Mouse (Mus musculus) spleen, adult 2 months (tissue): ENCODE data around the gene Dennd4a. TPM values are rescaled to one million over a fixed set of nuclear protein-coding genes. Genes with fewer than 3 reads are reported as not detected.
A peak's percentile ranks its signal among the peaks of the same experiment; 100 is the strongest.
"Not testable (repeated sequence)": the region's sequence is repeated elsewhere in the genome, so short reads cannot be mapped to it uniquely, and the experiment has no call there.

ENCODE experiments used
- DNase-seq, 2 experiments: peaks; one replicate each; pipeline versions ENCODE4 v3.0.0 to v3.0.0-alpha.2; 2012 to 2021; ENCODE audit warnings: low spot score in 2 of 2, low read depth in 1 of 2
- H3K27ac ChIP-seq: fragments of 200-500 bp; 2 replicates; pipeline ENCODE4 v1.5.1; 2012; ENCODE audit warnings: low read length, inconsistent platforms; ENCODE audit not compliant: insufficient read depth
- H3K27me3 ChIP-seq: fragments of 200-500 bp; 2 replicates; pipeline ENCODE4 v1.6.1; 2012; ENCODE audit warnings: mild to moderate bottlenecking, moderate library complexity, low read length, inconsistent platforms; ENCODE audit not compliant: control insufficient read depth, insufficient read depth
- H3K36me3 ChIP-seq: fragments of 200-500 bp; 2 replicates; pipeline ENCODE4 v1.6.1; 2012; ENCODE audit warnings: mild to moderate bottlenecking, low read length, inconsistent platforms; ENCODE audit not compliant: control insufficient read depth, insufficient read depth
- H3K4me1 ChIP-seq: fragments of 200-500 bp; 2 replicates; pipeline ENCODE4 v1.6.1; 2011; ENCODE audit warnings: inconsistent platforms; ENCODE audit not compliant: control insufficient read depth, insufficient read depth, insufficient read length
- H3K4me3 ChIP-seq: fragments of 200-500 bp; 2 replicates; pipeline ENCODE4 v1.5.1; 2011; ENCODE audit warnings: mild to moderate bottlenecking, inconsistent platforms; ENCODE audit not compliant: insufficient read depth, insufficient read length; ENCODE audit errors: extremely low read depth
- CTCF ChIP-seq: fragments of 200-500 bp; IDR thresholded peaks from 2 replicates; pipeline ENCODE4 v1.5.1; 2011; ENCODE audit warnings: mild to moderate bottlenecking, inconsistent platforms; ENCODE audit not compliant: insufficient read depth, insufficient read length, insufficient replicate concordance; ENCODE audit errors: extremely low read depth
- POLR2A ChIP-seq: fragments of 200-500 bp; IDR thresholded peaks from 2 replicates; pipeline ENCODE4 v1.6.1; 2011; ENCODE audit warnings: low read depth, low read length, inconsistent platforms
- WGBS: fragments of 180-500 bp; shearing (Covaris S2); methylation state at CpG from one replicate; pipeline ENCODE4 v1.1.7; 2018; 5-methylcytosine and 5-hydroxymethylcytosine counted together
- polyA plus RNA-seq: library from polyadenylated mRNA; depleted of rRNA; stranded (reverse); fragments of >200 nt; gene quantifications from 2 replicates; pipeline ENCODE4 v1.2.3, GENCODE M21; 2012

Dennd4a gene
- polyA plus RNA-seq, 1 experiment = 25.9 TPM

- Histone ChIP-seq H3K27me3 (no peaks in the 10 kb centered on the region), H3K4me3 (peak overlapping the region; percentile 74), H3K27ac (peak overlapping the region; percentile 85), H3K4me1 (peaks cover 7% of the 10 kb centered on the region; the same call in 1 of the 2 replicates), H3K36me3 (no peaks in the 10 kb centered on the region; the same call in 1 of the 2 replicates)
- no peak for DNase-seq
- 1% methylated on average over 59 of the region's 59 CpGs for WGBS
- TF ChIP-seq POLR2A (no peak), CTCF (peak; percentile 9; the same call in 1 of the 2 replicates)
These were observed 666 bp downstream of the Dennd4a start for GRCm38 (mm10) chr9:64811538-64812474.

DNA sequence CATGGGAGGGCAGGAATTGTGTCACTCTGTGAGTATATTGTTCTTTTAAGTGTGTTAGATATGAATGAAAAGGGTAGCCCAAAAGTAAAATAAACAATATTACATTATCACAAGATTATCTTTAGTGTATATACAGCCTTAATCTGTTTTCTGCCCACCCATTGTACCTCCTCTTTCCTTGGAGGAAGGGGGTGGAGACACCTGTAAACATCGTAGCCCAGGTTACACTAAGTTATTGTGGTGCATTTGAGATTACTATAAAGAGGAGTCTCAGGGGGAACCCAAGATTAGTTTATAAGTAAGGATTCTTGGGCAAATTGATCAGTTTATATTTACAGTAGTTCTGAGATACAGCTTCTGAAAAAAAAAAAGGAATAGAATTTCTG lies 1.3 kb downstream of the Dennd4a start:
- 12% methylated on average over 1 of the region's 1 CpGs for WGBS
- peak overlapping the region; percentile 53; the same call in 1 of the 2 replicates for H3K27ac ChIP-seq
- TF ChIP-seq POLR2A (no peak), CTCF (no peak)

DNA sequence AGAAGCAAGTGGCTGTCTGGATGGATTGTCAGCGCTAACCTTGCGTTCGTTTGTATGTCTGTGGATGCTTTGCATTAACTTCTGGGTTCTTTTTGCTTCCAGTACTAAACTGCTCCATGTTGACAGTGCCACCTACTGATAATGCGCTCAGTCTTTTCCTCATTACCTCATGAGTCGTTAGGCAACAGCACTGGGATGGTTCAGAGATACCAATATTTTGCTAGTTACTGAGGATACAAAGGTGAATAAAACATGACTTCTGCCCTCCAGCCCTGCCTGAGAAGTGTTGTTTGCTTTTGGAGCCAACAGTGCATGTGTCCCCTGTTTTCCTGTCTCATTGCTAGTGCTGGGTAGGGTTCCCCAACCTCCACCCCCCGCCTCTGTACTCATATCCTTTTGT lies 3.1 kb downstream of the Dennd4a start:
- TF ChIP-seq CTCF (no peak), POLR2A (no peak)
- Histone ChIP-seq H3K27ac (no peak overlapping the region), H3K27me3 (no peaks in the 10 kb centered on the region), H3K4me1 (peaks cover 7% of the 10 kb centered on the region), H3K4me3 (no peak overlapping the region), H3K36me3 (no peaks in the 10 kb centered on the region; the same call in 1 of the 2 replicates)
- 86% methylated on average over 6 of the region's 6 CpGs for WGBS
- no peak for DNase-seq

More for the DNA sequence above, 1.3 kb downstream of the Dennd4a start:
- Histone ChIP-seq H3K27me3 (no peaks in the 10 kb centered on the region), H3K4me1 (peaks cover 7% of the 10 kb centered on the region; the same call in 1 of the 2 replicates), H3K4me3 (peak overlapping the region; percentile 74), H3K36me3 (no peaks in the 10 kb centered on the region; the same call in 1 of the 2 replicates)
- no peak for DNase-seq

DNA sequence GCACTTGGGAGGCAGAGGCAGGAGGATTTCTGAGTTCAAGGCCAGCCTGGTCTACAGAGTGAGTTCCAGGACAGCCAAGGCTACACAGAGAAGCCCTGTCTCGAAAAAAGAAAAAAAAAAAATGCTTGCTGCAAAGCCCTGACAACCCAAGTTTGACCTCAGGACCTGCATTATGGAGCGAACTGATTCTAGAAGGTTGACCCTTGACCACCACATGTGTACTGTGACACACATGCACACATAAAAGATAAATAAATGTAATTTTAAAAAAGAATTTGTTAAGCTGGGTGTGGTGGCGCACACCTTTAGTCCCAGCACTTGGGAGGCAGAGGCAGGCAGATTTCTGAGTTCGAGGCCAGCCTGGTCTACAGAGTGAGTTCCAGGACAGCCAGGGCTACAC lies 8.5 kb downstream of the Dennd4a start:
- not testable (repeated sequence) for H3K36me3 ChIP-seq, H3K27me3 ChIP-seq, DNase-seq, H3K27ac ChIP-seq, H3K4me3 ChIP-seq
- H3K4me1 ChIP-seq = peaks cover 16% of the 10 kb centered on the region
- 92% methylated on average over 4 of the region's 4 CpGs for WGBS

DNA sequence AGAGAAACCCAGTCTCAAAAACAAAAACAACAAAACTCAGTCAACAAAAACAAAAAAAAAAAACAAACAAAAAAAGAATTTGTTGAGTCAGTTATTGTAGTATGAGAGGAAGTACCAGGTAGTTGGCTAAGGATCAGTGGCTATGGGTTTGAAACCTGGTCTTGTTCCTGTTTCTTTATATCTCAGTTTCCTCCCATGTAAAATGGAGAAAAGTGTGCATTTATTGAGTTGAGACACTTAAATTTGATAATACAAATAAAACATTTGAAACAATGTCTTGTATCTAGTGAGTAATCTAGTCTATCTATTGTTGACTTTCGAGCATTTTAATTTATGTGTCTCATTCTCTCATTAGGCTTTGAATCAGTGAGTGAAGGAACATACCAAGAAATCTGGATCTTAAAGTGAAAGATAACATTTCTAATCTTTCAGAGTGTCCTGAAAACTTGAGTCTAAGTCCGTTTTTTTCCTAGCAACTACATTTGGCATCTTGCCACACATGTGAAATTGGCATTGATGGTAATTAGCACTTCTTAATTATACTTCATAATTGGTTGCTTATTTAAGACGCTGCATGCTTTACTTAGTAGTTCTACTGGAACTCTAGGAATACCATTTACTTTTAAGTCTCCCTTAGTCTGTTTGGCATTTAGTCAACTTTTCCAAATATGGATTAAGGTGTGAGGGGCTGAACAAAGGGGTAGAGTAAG lies 9.1 kb downstream of the Dennd4a start:
- Histone ChIP-seq H3K27ac (no peak overlapping the region), H3K36me3 (peaks cover 1% of the 10 kb centered on the region; the same call in 1 of the 2 replicates), H3K4me1 (peaks cover 19% of the 10 kb centered on the region), H3K27me3 (no peaks in the 10 kb centered on the region), H3K4me3 (no peak overlapping the region; the same call in 1 of the 2 replicates)
- peak in 1 of 2 experiments; percentile 29 for DNase-seq
- TF ChIP-seq CTCF = no peak
- TF ChIP-seq POLR2A = no peak
- 81% methylated on average over 3 of the region's 3 CpGs for WGBS

GRCm38 (mm10) chr9:64822235-64822634 lies 11.1 kb downstream of the Dennd4a start:
- peaks cover 1% of the 10 kb centered on the region; the same call in 1 of the 2 replicates for H3K36me3 ChIP-seq
- peaks cover 22% of the 10 kb centered on the region for H3K4me1 ChIP-seq
- H3K27me3 ChIP-seq = no peaks in the 10 kb centered on the region
- WGBS = 77% methylated on average over 7 of the region's 7 CpGs
- H3K4me3 ChIP-seq = no peak overlapping the region
- TF ChIP-seq POLR2A (no peak), CTCF (no peak)
- no peak overlapping the region for H3K27ac ChIP-seq
- no peak for DNase-seq
